Mouse (Mus musculus): Measurements from ENCODE around the gene C130050O18Rik.

GRCm38 (mm10) chr5:139453031-139453430 is 48.0 kb downstream of the C130050O18Rik start:
- no peak for TF ChIP-seq CTCF (IDR thresholded peaks at IDR 0.05 in 2 of 3, conservative IDR thresholded peaks at IDR 0.05 in 1 of 3; ENCODE audit: control insufficient read depth in 1 of 3, insufficient read depth in 1 of 3, low read depth in 2 of 3, low read length in 3 of 3, poor library complexity in 1 of 3, severe bottlenecking in 1 of 3)
- TF ChIP-seq GATA1 (IDR thresholded peaks at IDR 0.05; ENCODE audit: low read depth, low read length), result no peak
- TF ChIP-seq MXI1 (IDR thresholded peaks at IDR 0.05; ENCODE audit: low read depth, low read length), result no peak
- no peak for TF ChIP-seq EP300 (IDR thresholded peaks at IDR 0.05; ENCODE audit: low read depth in 1 of 2, low read length in 2 of 2)
- TF ChIP-seq MAZ (IDR thresholded peaks at IDR 0.05; ENCODE audit: low read depth, low read length), result no peak
- TF ChIP-seq ZC3H11A (IDR thresholded peaks at IDR 0.05; ENCODE audit: low read depth, low read length), result no peak
- no peak for TF ChIP-seq POLR2A (IDR thresholded peaks at IDR 0.05; ENCODE audit: control insufficient read depth in 1 of 2, insufficient read depth in 1 of 2, low read depth in 1 of 2, low read length in 2 of 2, poor library complexity in 1 of 2)
- TF ChIP-seq MAX (IDR thresholded peaks at IDR 0.05; ENCODE audit: low read length), result no peak
- no peak for TF ChIP-seq HCFC1 (IDR thresholded peaks at IDR 0.05; ENCODE audit: low read depth, low read length)
- TF ChIP-seq KAT2A (conservative IDR thresholded peaks at IDR 0.05; ENCODE audit: low read depth, low read length), result no peak
- no peak for TF ChIP-seq MEF2A (IDR thresholded peaks at IDR 0.05; ENCODE audit: extremely low read depth, insufficient replicate concordance, low read depth, low read length, poor library complexity, severe bottlenecking)
- TF ChIP-seq ZKSCAN1 (IDR thresholded peaks at IDR 0.05; ENCODE audit: low read depth, low read length), result no peak
- TF ChIP-seq ZNF384 (IDR thresholded peaks at IDR 0.05; ENCODE audit: low read depth, low read length), result no peak
- no peak for TF ChIP-seq USF2 (IDR thresholded peaks at IDR 0.05; ENCODE audit: borderline replicate concordance in 1 of 2, insufficient read depth in 1 of 2, low read depth in 1 of 2, low read length in 2 of 2)
